Mouse (Mus musculus) lung, embryonic 14.5 days (tissue): ENCODE measurements around the gene Bcl10. TPM values are rescaled to one million over a fixed set of nuclear protein-coding genes. Genes with fewer than 3 reads are reported as not detected.
A peak's percentile ranks its signal among the peaks of the same experiment; 100 is the strongest.

Source experiments
- ATAC-seq: fragments of 200-750 bp; cut with Nextera tagmentation; 2 replicates; pipeline ENCODE4 v1.8.0; 2017; ENCODE audit warnings: mild to moderate bottlenecking, moderate TSS enrichment, moderate library complexity; ENCODE audit not compliant: insufficient read depth
- DNase-seq: peaks from one replicate; pipeline ENCODE4 v3.0.0-alpha.2; 2015
- H3K27ac ChIP-seq: fragments of 300-500 bp; sonication (generic); 2 replicates; pipeline ENCODE4 v1.5.1; 2014; ENCODE audit warnings: low read depth, mild to moderate bottlenecking, moderate library complexity
- H3K27me3 ChIP-seq: fragments of 300-500 bp; sonication (generic); 2 replicates; pipeline ENCODE4 v1.6.1; 2014; ENCODE audit warnings: low read length, control low read depth; ENCODE audit not compliant: insufficient read depth
- H3K36me3 ChIP-seq: fragments of 300-500 bp; sonication (generic); 2 replicates; pipeline ENCODE4 v1.6.1; 2014; ENCODE audit warnings: control low read depth; ENCODE audit not compliant: insufficient read depth
- H3K4me1 ChIP-seq: fragments of 300-500 bp; sonication (generic); 2 replicates; pipeline ENCODE4 v1.6.1; 2014; ENCODE audit warnings: antibody characterized with exemption, control low read depth; ENCODE audit not compliant: insufficient read depth
- H3K4me2 ChIP-seq: fragments of 300-500 bp; sonication (generic); 2 replicates; pipeline ENCODE4 v1.6.1; 2014; ENCODE audit warnings: mild to moderate bottlenecking
- H3K4me3 ChIP-seq: fragments of 300-500 bp; sonication (generic); 2 replicates; pipeline ENCODE4 v1.5.1; 2014; ENCODE audit warnings: low read depth, low read length
- H3K9ac ChIP-seq: fragments of 300-500 bp; sonication (generic); 2 replicates; pipeline ENCODE4 v1.6.1; 2014
- H3K9me3 ChIP-seq: fragments of 300-500 bp; sonication (generic); 2 replicates; pipeline ENCODE4 v1.6.1; 2016; ENCODE audit warnings: low read depth, low read length, control low read depth
- CTCF ChIP-seq: IDR thresholded peaks from 2 replicates; pipeline ENCODE4 v1.5.1; 2016; ENCODE audit warnings: antibody characterized with exemption, low read depth
- WGBS: fragments of 180-500 bp; shearing (Covaris S2); extraction: QIAGEN DNeasy Blood & Tissue Kit; methylation state at CpG from one replicate; pipeline ENCODE4 v1.1.7; 2014; 5-methylcytosine and 5-hydroxymethylcytosine counted together
- polyA plus RNA-seq: library from polyadenylated mRNA; unstranded; fragments of >200 nt; fragmentation: Nextera tagmentation; extraction: Ambion mirVana; gene quantifications from 2 replicates; pipeline ENCODE4 v1.2.1, GENCODE M21; 2014

Gene Bcl10
- polyA plus RNA-seq, 1 experiment from 2014 or later = 50.7 TPM

- peak; percentile 95 for TF ChIP-seq CTCF
- Histone ChIP-seq H3K36me3 (peaks cover 39% of the 10 kb centered on the region), H3K9ac (no peak overlapping the region), H3K27me3 (no peaks in the 10 kb centered on the region), H3K9me3 (no peaks in the 10 kb centered on the region), H3K4me3 (no peak overlapping the region), H3K27ac (no peak overlapping the region), H3K4me1 (peaks cover 11% of the 10 kb centered on the region; the same call in 1 of the 2 replicates), H3K4me2 (no peak overlapping the region)
- WGBS = 11% methylated on average over 3 of the region's 3 CpGs
- DNase-seq (peak; percentile 88), ATAC-seq (no peak)
Measured at GRCm38 (mm10) chr3:145941971-145942370, 19.4 kb downstream of the Bcl10 start.

DNA sequence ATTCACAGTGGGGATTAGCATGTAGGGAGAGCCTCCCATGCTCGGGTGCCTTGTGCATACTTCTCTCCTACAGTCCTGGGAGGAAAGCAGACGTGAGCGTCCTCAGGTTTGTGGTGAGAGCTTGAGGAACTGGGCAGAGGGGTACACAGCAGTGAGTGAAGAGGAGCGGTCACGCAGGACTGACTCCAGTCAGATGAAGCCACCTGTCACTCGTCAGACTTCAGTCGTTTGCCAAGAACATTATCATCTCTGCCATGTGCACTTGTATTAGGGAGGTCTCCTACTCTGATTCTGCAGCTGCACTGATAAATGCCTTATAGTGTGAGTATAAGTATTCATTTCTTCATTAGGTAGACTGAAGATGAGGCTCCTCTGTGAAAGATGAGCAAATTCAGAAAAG, 21.7 kb downstream of the Bcl10 start:
- no peak for ATAC-seq
- H3K4me3 ChIP-seq = no peak overlapping the region
- H3K36me3 ChIP-seq = peaks cover 39% of the 10 kb centered on the region

DNA sequence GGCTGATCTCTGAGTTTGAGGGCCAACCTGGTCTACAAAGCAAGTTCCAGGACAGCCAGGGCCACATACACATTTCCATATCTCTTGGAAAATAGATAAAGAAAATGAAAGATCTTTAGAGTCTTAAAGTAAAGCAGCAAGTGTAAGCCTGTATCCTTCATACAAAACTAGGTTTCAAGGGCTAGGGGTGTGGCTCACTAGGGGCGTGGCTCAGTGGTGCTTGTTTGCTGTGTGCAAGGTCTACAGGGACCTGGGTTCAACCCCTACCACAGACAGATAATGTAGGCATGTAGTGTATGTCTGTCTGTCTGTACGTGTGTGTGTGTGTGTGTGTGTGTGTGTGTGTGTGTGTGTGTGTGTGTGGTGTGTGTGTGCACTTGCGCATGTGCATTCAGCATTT, 23.3 kb downstream of the Bcl10 start:
- Histone ChIP-seq H3K27ac (no peak overlapping the region), H3K4me3 (no peak overlapping the region), H3K27me3 (no peaks in the 10 kb centered on the region), H3K4me1 (no peaks in the 10 kb centered on the region; the same call in 1 of the 2 replicates), H3K36me3 (peaks cover 28% of the 10 kb centered on the region), H3K9me3 (no peaks in the 10 kb centered on the region), H3K9ac (no peak overlapping the region), H3K4me2 (no peak overlapping the region)
- ATAC-seq (no peak), DNase-seq (no peak)
- TF ChIP-seq CTCF = no peak
- 85% methylated on average over 3 of the region's 3 CpGs for WGBS

More for the DNA sequence above, 21.7 kb downstream of the Bcl10 start:
- no peak overlapping the region for H3K9ac ChIP-seq
- TF ChIP-seq CTCF = no peak
- no peak overlapping the region for H3K27ac ChIP-seq
- H3K9me3 ChIP-seq = no peaks in the 10 kb centered on the region
- no peak for DNase-seq
- WGBS = 79% methylated on average over 7 of the region's 7 CpGs
- peaks cover 5% of the 10 kb centered on the region; the same call in 1 of the 2 replicates for H3K4me1 ChIP-seq
- no peaks in the 10 kb centered on the region for H3K27me3 ChIP-seq
- no peak overlapping the region for H3K4me2 ChIP-seq

DNA sequence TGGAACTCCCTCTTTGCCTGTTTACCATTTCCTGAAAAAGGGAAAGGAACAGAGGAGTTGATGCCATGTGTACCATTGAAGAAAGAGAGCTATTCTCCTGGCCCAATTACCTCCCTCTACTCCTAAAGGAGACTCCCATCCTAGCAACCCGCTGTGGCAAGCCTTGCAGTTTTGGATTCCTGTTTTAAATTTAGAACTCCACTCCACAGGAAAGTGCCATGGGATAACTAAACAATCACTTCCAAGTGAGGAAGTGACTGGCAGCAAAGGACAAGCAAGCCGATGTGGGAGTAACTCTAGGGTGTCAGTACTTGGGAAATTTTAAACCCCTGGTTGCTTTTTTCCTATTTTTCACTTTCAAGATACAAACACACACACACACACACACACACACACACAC, 24.1 kb downstream of the Bcl10 start:
- Histone ChIP-seq H3K27ac (no peak overlapping the region), H3K36me3 (peaks cover 22% of the 10 kb centered on the region), H3K9me3 (no peaks in the 10 kb centered on the region), H3K4me2 (no peak overlapping the region), H3K27me3 (no peaks in the 10 kb centered on the region), H3K9ac (no peak overlapping the region), H3K4me1 (no peaks in the 10 kb centered on the region; the same call in 1 of the 2 replicates), H3K4me3 (no peak overlapping the region)
- DNase-seq = no peak
- no peak for ATAC-seq
- no peak for TF ChIP-seq CTCF
- 43% methylated on average over 2 of the region's 2 CpGs for WGBS

DNA sequence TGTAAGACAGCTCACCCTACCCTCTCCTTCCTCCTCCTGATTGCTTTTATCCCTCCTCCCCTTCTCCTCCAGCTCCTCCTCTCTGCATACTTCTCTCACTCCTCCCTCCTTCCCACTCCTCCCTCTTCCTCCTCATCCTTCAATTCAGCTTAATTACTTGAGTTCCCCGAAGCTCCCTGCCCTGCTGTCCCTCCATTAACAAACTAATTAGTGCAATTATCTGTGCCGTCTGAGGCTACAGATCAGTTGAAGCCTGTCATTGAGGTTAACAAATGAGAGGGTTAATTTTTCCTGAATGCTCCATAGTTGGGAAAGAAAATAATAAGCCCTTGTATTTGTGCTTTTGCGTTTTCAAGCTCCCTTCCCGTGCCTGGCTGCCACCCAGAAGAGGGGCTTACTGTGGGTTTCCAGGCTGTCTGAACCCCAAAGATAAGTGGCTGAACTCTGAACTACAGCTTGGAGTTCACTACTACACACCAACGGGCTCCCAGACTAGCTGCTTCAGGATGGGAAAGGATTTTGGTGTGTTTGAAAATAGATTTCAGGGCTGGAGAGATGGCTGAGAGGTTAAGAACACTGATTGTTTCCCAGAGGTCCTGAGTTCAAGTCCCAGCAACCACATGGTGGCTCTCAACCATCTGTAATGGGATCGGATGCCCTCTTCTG, 25.1 kb downstream of the Bcl10 start:
- H3K4me3 ChIP-seq = no peak overlapping the region
- no peak overlapping the region for H3K9ac ChIP-seq
- peaks cover 20% of the 10 kb centered on the region for H3K36me3 ChIP-seq
- no peak for ATAC-seq
- no peak overlapping the region for H3K27ac ChIP-seq
- WGBS = 27% methylated on average over 6 of the region's 6 CpGs
- H3K4me2 ChIP-seq = no peak overlapping the region
- no peaks in the 10 kb centered on the region for H3K9me3 ChIP-seq
- H3K27me3 ChIP-seq = no peaks in the 10 kb centered on the region
- no peak for DNase-seq
- H3K4me1 ChIP-seq = no peaks in the 10 kb centered on the region; the same call in 1 of the 2 replicates
- TF ChIP-seq CTCF = no peak

DNA sequence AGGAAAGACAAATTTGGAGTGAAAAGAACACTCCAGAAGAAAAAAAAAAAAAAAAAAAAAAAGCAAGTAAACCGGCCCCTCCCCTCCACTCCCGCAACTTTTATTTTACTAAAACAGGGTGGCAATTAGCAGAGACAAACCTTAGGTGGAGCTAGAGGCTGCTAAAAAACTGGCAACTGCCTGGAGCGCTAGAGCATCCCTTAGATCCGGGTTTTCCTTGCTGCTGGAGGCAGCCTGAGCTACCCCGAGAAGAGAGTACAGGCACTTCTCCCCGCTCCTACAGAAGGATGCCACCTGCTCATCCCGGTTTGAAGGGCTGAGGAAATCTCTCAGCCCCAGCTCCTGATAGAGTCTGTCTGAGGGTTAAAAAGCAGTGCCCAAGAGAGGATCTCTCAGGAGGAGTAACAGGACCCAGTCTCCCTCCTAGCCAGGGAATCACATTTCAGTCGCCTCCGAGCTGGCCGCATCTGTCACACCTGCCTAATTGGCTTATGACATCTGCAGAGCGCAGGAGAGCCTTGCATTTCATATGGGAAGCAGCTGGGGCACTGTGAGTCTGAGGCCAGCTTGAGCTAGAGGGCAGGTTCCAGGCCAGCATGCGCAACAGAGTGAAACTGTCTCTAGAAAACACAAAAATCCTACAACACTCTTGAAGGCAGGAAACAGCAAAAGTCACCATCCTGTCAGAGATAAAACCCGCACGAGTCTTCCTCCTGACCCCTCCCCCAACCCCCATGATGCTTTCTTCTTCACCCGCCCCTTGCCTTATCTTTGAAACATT, 27.6 kb downstream of the Bcl10 start:
- Histone ChIP-seq H3K4me1 (no peaks in the 10 kb centered on the region; the same call in 1 of the 2 replicates), H3K9ac (no peak overlapping the region; the same call in 1 of the 2 replicates)
- WGBS = 6% methylated on average over 15 of the region's 15 CpGs

DNA sequence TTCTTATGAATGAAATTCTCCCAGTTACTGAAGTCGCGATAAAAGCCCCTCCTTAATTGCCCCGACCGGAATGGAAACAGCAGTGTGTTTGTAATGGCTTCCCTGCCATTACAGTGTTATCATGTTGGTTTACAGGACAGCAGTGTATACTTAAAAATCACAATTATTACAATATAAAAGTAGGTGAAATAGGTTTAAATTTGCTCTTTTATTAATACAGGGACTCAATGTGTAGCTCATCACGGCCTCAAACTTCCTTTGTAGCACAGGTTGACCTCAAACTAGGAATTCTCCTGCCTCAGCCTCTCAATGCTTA, 28.2 kb downstream of the Bcl10 start:
- no peaks in the 10 kb centered on the region for H3K27me3 ChIP-seq
- no peak overlapping the region for H3K27ac ChIP-seq
- WGBS = 25% methylated on average over 5 of the region's 5 CpGs
- no peak for TF ChIP-seq CTCF
- DNase-seq (no peak), ATAC-seq (no peak)
- H3K4me2 ChIP-seq = peak overlapping the region; percentile 55
- no peak overlapping the region for H3K9ac ChIP-seq
- H3K4me1 ChIP-seq = no peaks in the 10 kb centered on the region; the same call in 1 of the 2 replicates
- no peak overlapping the region for H3K4me3 ChIP-seq
- H3K36me3 ChIP-seq = no peaks in the 10 kb centered on the region
- no peaks in the 10 kb centered on the region for H3K9me3 ChIP-seq

More for the DNA sequence above, 27.6 kb downstream of the Bcl10 start:
- Histone ChIP-seq H3K27me3 (no peaks in the 10 kb centered on the region), H3K36me3 (no peaks in the 10 kb centered on the region), H3K4me3 (peak overlapping the region; percentile 10), H3K27ac (no peak overlapping the region), H3K9me3 (no peaks in the 10 kb centered on the region), H3K4me2 (peak overlapping the region; percentile 55)
- peak; percentile 69 for TF ChIP-seq CTCF
- ATAC-seq = peak; percentile 88
- DNase-seq = peak; percentile 88
